Mouse (Mus musculus): Measurements from ENCODE around the gene Sltm. TPM values are rescaled to one million over a fixed set of nuclear protein-coding genes. Genes with fewer than 3 reads are reported as not detected.

Sltm gene
- 127 and 133 TPM in 2 replicates for total RNA-seq (2017)

DNA sequence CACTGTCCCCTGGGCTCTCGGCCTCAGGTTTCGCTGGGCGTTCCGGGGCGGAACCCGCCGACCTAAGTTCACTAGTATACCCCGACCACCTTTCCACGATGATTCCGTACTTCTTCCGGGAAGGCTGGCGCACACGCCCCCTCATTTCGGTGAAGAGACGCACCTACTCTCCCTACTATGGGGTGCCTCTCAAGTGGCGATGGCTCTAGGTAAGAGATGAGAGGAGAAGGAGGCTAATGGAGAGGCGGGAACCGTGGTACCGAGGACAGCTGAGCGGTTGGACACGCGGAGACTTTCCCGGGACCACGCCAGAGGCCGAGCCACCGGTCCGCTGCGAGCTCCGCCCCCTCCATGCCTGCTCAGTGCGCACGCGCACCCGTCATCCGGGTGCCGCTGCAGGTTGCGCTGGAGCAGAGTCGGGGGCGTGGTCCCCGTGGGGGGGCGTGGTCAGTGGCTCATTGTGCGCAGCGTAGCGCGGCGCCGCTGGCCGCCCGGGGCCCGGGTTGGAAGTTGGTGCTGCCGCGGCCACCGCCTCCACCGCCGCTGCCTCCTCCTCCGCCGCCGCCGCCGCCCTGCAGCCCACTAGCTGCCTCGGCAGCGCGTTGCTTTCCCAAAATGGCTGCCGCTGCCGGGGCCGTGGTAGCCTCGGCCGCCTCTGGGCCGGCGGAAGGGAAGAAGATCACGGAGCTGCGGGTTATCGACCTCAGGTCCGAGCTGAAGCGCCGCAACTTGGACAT is at the start of gene Sltm:
Sltm (plus strand) TSS at position 450 of the 737 bp plus-strand sequence.
- ATAC-seq (replicated peaks in 1 of 2; ENCODE audit: insufficient read depth in 1 of 2, low FRiP score in 2 of 2, low TSS enrichment in 1 of 2, low read depth in 1 of 2, poor library complexity in 2 of 2, severe bottlenecking in 2 of 2) = peak; percentile 89 to 91

GRCm38 (mm10) chr9:70493038-70493437 is 49.5 kb upstream of the Sltm start:
- ATAC-seq (replicated peaks in 1 of 2; ENCODE audit: insufficient read depth in 1 of 2, low FRiP score in 2 of 2, low TSS enrichment in 1 of 2, low read depth in 1 of 2, poor library complexity in 2 of 2, severe bottlenecking in 2 of 2) = no peak

DNA sequence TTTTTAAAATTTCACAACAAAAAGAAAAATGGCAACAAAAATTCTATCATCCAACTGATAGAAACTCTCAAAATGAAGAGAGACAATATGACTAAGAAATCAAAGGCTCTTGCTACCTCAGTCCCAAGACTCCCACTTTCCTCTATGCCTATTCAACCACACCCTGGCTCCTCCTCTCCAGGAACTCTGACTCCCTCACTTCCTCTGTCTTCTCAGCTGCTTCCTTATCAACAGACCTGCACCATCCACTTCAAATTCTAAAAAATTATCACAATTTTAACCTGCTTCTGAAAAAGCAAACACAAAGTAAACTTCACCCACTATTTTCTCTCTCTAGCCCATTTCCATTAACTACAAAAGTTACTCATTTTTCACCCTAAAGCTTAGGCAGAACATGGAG is 45.6 kb upstream of the Sltm start:
- ATAC-seq (replicated peaks in 1 of 2; ENCODE audit: insufficient read depth in 1 of 2, low FRiP score in 2 of 2, low TSS enrichment in 1 of 2, low read depth in 1 of 2, poor library complexity in 2 of 2, severe bottlenecking in 2 of 2) = no peak

DNA sequence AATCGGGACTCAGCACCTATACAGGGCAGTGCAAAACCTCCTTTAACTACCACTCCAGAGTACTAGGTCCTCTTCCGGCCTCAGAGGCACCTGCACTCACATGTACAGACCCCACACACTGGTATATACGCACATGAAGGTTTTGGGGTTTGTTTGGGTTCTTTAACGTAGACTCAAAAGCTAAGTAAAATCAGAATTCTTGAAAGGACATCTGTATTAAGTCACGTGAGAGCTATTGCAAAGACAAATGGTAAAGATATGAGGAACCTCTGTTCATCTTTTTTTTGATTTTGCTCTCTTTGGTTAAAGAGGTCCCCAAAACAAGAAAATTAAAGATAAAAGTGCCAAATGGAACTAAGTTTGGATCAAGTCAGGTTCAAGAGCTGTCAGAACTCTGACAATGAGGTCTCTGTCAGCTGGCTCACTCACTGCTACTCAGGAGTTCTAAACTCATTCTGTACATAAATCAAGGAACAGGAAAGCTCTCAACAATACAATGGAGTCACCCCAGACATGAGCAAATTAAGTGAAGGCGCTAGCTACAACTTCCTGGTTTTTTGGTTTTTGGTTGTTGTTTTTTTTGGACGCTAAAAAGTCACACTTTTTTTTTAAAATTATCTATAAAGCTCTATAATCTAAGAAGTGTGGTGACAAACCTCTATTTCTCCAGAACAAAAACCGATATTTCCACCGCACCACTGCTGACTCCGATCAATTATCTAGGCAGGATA is 40.1 kb upstream of the Sltm start:
- ATAC-seq (replicated peaks in 1 of 2; ENCODE audit: insufficient read depth in 1 of 2, low FRiP score in 2 of 2, low TSS enrichment in 1 of 2, low read depth in 1 of 2, poor library complexity in 2 of 2, severe bottlenecking in 2 of 2) = no peak

DNA sequence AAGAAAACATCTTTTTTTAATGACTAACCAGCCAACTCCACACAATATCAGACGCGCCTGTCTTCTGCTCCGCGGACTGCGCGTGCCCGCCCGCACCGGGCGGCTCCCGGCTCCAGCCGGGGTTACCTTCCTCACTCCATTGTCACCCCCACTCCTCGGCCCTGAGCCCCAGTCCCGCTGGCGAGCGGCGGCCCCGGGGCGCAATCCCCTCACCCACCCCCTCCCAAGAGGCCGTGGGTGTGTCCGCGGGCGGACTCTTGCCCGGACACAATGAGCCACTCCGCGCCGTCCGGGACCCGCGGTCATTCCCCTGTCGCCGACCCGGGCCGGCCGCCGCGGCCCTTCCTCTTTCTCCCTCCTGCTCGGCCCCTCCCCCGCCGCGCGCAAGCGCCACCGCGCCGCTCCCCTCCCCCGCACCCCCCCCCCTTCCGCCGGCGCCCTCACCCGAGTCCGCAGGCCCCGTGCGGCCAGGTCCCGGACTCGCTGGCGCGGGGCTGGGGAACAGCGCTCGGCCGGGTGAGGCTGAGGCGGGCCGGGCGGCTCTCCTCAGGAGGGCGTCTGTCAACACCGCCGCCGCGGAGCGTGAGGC is 39.4 kb upstream of the Sltm start:
- peak; percentile 24 to 57; a peak in 2 of 4 replicates for ATAC-seq (replicated peaks in 1 of 2; ENCODE audit: insufficient read depth in 1 of 2, low FRiP score in 2 of 2, low TSS enrichment in 1 of 2, low read depth in 1 of 2, poor library complexity in 2 of 2, severe bottlenecking in 2 of 2)

DNA sequence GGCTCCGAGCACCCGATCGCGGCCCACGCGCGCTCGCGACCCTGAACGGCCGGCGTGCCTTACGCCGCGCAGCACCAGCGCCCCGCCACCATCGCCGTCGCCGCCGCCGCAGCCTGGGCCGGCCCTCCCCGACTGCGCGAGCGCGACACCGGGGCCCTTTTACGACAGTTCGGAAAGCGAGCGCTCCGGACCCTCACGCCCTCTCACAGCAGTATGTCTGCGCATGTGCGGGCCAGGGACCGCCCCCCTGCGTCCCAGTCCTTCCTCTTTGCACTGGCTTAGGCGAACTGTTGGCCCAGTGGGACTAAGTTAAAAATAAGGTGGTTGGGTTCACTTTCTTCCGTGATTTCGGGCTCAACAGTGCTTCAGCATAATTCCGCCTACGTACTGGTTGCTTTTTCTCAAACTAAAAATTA is 38.9 kb upstream of the Sltm start, which contains the start of gene Rnf111:
Rnf111 (minus strand) TSS at position 100 of the 416 bp plus-strand sequence.
- ATAC-seq (replicated peaks in 1 of 2; ENCODE audit: insufficient read depth in 1 of 2, low FRiP score in 2 of 2, low TSS enrichment in 1 of 2, low read depth in 1 of 2, poor library complexity in 2 of 2, severe bottlenecking in 2 of 2) = peak; percentile 95 to 99

- 0 out of 4 replicates have a peak, but pooled peaks of 1 of the 2 experiments have one; percentile 14 for ATAC-seq (replicated peaks in 1 of 2; ENCODE audit: insufficient read depth in 1 of 2, low FRiP score in 2 of 2, low TSS enrichment in 1 of 2, low read depth in 1 of 2, poor library complexity in 2 of 2, severe bottlenecking in 2 of 2)
These were observed 36.4 kb upstream of the Sltm start for GRCm38 (mm10) chr9:70506186-70506585.

DNA sequence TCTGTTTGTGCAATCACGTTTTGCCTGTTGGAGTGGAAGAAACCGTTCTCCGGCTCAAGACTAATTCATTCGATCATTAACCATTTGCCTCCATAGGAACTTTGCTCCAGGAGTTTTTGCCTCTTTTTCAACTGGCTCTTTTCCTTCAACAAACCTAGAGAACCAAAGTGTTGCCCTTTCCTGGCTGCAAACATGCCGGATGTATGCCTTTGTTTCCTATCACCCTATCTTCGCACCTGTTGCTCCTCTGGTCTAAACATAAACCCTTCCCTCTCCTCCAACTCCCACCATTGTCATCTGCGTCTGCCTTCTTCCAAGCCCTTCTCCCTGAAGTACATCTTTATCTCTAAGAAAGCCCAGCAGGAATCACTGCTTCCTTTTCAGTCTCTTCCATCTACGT is 35.8 kb upstream of the Sltm start:
- ATAC-seq (replicated peaks in 1 of 2; ENCODE audit: insufficient read depth in 1 of 2, low FRiP score in 2 of 2, low TSS enrichment in 1 of 2, low read depth in 1 of 2, poor library complexity in 2 of 2, severe bottlenecking in 2 of 2) = no peak

GRCm38 (mm10) chr9:70509906-70510525 is 32.5 kb upstream of the Sltm start:
- no peak for ATAC-seq (replicated peaks in 1 of 2; ENCODE audit: insufficient read depth in 1 of 2, low FRiP score in 2 of 2, low TSS enrichment in 1 of 2, low read depth in 1 of 2, poor library complexity in 2 of 2, severe bottlenecking in 2 of 2)

DNA sequence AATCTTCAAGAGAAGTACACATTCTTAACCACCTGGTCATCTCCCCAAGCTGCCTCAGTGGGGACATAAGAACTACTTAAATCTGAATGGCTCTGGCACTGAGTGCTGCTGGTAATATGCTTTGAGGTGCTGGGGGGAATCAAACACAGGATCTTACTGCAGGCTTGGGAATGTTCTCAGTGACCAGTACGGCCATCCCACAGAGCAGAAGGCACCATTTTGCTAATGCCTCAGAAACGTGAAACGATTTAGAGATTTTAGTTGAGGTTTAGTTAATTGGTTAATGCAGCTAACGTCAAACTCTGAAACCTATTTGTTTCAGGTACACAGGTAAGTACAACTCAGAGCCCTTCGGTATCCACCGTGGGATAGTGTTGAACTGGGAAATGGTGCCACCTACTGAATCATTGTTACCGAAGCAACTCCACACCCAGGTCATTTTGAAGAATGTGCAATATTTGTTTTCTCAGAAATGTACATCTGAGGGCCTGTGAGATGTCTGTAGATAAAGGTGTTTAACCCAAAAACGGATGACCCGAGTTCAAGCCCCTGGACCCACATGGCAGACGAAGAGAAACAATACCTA is 31.5 kb upstream of the Sltm start:
- ATAC-seq (replicated peaks in 1 of 2; ENCODE audit: insufficient read depth in 1 of 2, low FRiP score in 2 of 2, low TSS enrichment in 1 of 2, low read depth in 1 of 2, poor library complexity in 2 of 2, severe bottlenecking in 2 of 2) = no peak

DNA sequence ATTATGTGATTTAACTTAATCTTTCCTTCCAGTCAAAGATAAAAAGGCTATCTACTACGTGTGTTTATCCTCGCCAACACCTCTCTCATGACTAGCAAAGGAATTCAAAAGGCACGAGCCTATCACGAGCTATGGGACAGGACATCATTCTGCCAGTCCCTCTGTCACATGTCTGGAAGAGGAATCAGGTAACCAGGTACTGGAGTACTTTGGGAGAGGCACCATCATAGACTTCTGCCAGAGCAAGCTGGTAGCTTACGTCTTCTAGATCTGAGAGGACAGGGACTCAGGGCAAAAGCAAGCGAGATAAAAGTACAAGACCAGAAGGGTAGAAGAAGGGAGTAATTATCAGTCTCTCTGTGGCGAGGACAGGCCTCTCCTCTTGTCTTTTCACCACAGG is 30.9 kb upstream of the Sltm start:
- ATAC-seq (replicated peaks in 1 of 2; ENCODE audit: insufficient read depth in 1 of 2, low FRiP score in 2 of 2, low TSS enrichment in 1 of 2, low read depth in 1 of 2, poor library complexity in 2 of 2, severe bottlenecking in 2 of 2) = no peak

DNA sequence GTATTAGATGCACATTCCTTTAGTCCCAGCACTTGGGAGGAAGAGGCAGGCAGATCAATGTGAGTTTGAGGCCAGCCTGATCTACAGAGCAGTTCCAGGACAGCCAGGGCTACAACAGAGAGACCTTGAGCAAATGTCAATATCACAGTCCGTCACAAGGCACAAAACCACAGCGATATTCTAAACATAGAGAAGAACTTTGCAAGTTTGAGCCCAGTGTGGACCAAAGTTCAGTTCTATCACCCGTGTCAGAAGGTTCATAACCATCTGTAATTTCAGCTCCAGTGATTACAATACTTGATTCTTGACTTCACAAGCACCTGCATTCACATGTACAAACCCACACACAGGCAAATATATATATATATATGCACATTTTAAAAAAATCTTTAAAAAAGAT is 21.9 kb upstream of the Sltm start:
- ATAC-seq (replicated peaks in 1 of 2; ENCODE audit: insufficient read depth in 1 of 2, low FRiP score in 2 of 2, low TSS enrichment in 1 of 2, low read depth in 1 of 2, poor library complexity in 2 of 2, severe bottlenecking in 2 of 2) = no peak

DNA sequence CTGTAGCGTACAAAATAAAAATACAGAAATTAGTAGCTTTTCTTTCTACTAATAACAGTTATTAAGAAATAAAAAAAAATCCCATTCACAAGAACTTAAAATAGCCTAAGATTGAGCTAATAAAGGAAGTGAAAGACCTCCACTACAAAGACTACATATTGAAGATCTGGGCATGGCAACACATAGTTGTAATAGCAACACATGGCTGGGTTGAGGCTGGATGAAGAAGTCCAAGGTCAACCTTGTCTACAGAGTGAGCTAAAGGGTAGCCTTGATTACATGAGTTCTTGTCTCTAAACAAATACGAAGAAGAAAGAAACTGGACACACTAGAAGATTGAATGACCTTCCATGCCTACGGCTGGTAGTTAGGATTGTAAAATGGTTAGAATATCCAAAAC is 18.7 kb upstream of the Sltm start:
- no peak for ATAC-seq (replicated peaks in 1 of 2; ENCODE audit: insufficient read depth in 1 of 2, low FRiP score in 2 of 2, low TSS enrichment in 1 of 2, low read depth in 1 of 2, poor library complexity in 2 of 2, severe bottlenecking in 2 of 2)

DNA sequence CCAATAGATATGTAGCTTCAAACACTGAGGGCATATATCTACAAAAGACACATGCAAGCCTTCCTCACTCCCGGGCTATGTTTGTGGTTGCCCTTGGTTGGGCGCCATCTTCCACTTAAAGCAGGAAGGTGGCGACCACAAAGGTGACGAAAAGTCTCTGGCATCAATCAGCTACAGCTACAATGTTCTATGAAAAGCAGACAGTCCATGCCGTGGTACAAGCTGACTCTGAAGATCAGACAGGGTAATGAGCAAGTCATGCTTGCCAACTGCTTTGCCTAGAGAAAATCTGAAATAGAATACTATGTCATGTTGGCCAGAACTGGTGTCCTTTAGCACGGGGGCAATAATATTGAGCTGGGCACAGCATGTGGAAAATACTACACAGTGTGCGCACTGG is 18.2 kb upstream of the Sltm start:
- peak; percentile 46 to 68; a peak in 3 of 4 replicates for ATAC-seq (replicated peaks in 1 of 2; ENCODE audit: insufficient read depth in 1 of 2, low FRiP score in 2 of 2, low TSS enrichment in 1 of 2, low read depth in 1 of 2, poor library complexity in 2 of 2, severe bottlenecking in 2 of 2)

DNA sequence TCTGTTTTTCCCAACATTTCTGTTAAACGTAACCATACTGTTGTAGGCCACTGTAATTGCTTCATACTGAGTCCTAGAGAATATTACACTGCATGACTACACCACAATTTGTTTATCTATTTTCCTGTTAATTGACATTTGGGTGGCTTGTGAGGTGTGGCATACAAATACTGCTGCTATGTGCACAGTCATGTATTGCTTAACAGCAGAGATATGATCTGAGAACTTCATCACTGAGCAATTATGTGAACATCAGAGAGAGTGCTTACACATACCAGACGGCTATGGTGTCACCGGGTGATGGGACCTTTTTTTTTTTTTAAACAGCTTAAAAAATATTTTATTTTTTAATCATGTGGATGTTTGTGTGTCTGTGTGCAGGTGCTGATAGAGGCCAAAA is 9.2 kb upstream of the Sltm start:
- ATAC-seq (replicated peaks in 1 of 2; ENCODE audit: insufficient read depth in 1 of 2, low FRiP score in 2 of 2, low TSS enrichment in 1 of 2, low read depth in 1 of 2, poor library complexity in 2 of 2, severe bottlenecking in 2 of 2) = no peak

GRCm38 (mm10) chr9:70541584-70541983 is 970 bp upstream of the Sltm start:
- no peak for ATAC-seq (replicated peaks in 1 of 2; ENCODE audit: insufficient read depth in 1 of 2, low FRiP score in 2 of 2, low TSS enrichment in 1 of 2, low read depth in 1 of 2, poor library complexity in 2 of 2, severe bottlenecking in 2 of 2)

DNA sequence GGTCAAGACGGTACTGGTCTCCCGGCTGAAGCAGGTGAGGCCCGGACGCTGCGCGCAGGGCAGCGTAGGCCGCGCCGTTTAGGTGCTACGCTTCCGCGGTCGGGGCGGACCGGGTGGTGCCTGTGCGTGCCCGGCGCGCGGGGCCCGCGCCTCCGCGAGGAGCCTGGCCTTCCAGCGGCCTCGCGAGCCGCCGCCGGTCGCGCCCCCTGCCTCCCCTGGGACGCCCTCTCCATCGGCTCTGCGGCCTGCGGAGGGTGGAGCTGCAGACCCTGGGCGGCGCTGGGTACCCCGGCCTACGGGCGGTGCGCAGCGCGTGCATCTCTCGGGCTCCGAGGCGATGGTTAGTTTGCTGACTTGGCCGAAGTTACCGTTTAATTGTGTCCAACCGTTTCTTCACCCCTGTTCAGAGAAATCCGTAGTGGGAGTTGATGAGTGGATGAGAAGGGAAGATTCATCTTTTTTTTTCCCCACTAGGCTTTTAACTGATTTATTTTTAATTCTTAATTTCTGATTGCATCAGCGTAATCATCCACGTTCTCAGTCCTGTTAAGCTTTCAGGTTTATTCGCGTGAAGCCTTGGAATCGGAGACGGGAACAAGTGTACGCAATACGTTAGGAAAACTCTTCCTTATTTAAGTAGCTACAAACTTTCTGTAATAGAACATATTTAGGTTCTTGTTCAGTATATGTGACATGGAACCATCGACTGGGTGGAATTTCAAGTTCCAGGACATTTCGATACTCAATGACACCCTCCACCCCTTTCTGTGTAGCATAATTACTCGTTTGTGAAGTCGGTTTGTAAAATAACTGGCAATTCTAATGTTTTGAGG is 710 bp downstream of the Sltm start:
- ATAC-seq (replicated peaks in 1 of 2; ENCODE audit: insufficient read depth in 1 of 2, low FRiP score in 2 of 2, low TSS enrichment in 1 of 2, low read depth in 1 of 2, poor library complexity in 2 of 2, severe bottlenecking in 2 of 2) = peak; percentile 29 to 47

All from hematopoietic stem cell, adult 5-6 weeks (primary cell).